Mouse (Mus musculus): Measurements from ENCODE around the gene Ace.

GRCm38 (mm10) chr11:105966288-105966687 lies 1.5 kb upstream of the Ace start:
- TF ChIP-seq POLR2A (IDR thresholded peaks at IDR 0.05; ENCODE audit: insufficient read length, low read depth) (no peak), TCF12 (IDR thresholded peaks at IDR 0.05; ENCODE audit: insufficient read depth, poor library complexity, severe bottlenecking) (no peak), E2F4 (IDR thresholded peaks at IDR 0.05; ENCODE audit: insufficient read depth) (no peak)
